Mouse (Mus musculus) CH12F3 (cell line): ENCODE measurements at regions not wholly inside any gene's neighbourhood (a gene's known extent, or its start where the extent isn't known, plus 50 kb on each side); places are given as distances from the start of the nearest gene placed in this dataset.
"Not testable (repeated sequence)": the region's sequence is repeated elsewhere in the genome, so short reads cannot be mapped to it uniquely, and the experiment has no call there.

Experiments used
- in situ Hi-C: fragments of 300-500 bp; cut with MboI; formaldehyde crosslinking; loops from 2 replicates; pipeline ENCODE4 v1.14.3; 2020; ENCODE audit warnings: low sequenced_read_pairs

GRCm38 (mm10) chrX:50537785-50538159, 109.5 kb upstream of the Olfr1324 start:
- in situ Hi-C loops, result loop anchor here (25.0 kb wide), 1 partner anchor 1200 kb away; no protein-coding TSS in a partner anchor

GRCm38 (mm10) chrX:50537122-50537784, 109.0 kb upstream of the Olfr1324 start:
- in situ Hi-C loops, result loop anchor here (25.0 kb wide), 1 partner anchor 1200 kb away; no protein-coding TSS in a partner anchor

GRCm38 (mm10) chrX:50504047-50504446, 75.7 kb upstream of the Olfr1324 start:
- in situ Hi-C loops, result no loop called here

- in situ Hi-C loops, result no loop called here
These were observed 72.9 kb upstream of the Olfr1324 start for GRCm38 (mm10) chrX:50501181-50501580.

GRCm38 (mm10) chrX:50490477-50490967, 62.2 kb upstream of the Olfr1324 start:
- in situ Hi-C loops, result not testable (repeated sequence)
